Mouse (Mus musculus): ENCODE measurements around the gene Nipsnap3b.

DNA sequence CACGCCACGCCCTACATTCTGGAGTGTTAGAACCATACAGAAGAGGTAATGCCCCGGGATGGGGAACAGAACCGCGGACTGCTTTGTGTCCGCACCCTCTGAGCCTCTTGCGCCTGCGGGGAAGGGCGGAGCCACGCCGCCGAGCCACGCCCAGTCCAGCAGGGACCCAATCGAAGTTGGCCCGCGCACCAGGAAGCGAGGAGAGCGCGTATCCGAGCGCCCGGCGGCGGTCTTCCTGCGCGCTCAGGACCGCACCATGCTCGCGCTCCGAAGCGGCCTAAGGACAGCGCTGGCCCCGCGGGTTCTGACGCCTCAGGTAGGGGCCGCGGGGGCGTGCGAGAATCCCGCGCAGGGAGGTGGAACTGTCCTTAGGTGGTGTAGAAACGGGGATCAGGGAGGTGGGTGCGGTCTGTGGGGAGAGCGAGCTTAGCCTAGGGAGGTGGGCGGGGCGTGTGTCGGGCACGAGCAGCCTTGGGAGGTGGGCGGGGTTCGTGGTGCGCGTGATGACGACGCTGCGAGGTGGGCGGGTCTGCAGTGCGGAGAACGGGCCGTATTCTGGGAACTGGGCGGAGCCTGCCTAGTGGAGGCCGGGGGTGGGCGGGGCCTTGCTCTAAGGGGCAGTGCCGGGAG lies at the start of gene Nipsnap3b:
- no peak for TF ChIP-seq CTCF (IDR thresholded peaks at IDR 0.05; ENCODE audit: low read depth)
- no peak for TF ChIP-seq EP300 (IDR thresholded peaks at IDR 0.05; ENCODE audit: low read depth)

Data from liver, embryonic 14.5 days (tissue).